Mouse (Mus musculus) layer of hippocampus, adult 11-12 months (tissue): ENCODE results near the gene Hist2h2ac.
"Not testable (repeated sequence)": the region's sequence is repeated elsewhere in the genome, so short reads cannot be mapped to it uniquely, and the experiment has no call there.

ENCODE experiments used
- DNase-seq: peaks from one replicate; pipeline ENCODE4 v3.0.0; 2022; ENCODE audit warnings: low spot score

Hist2h2ac gene

GRCm38 (mm10) chr3:96228828-96229227 is 8.1 kb upstream of the Hist2h2ac start:
- no peak for DNase-seq

GRCm38 (mm10) chr3:96226695-96227648 is 6.3 kb upstream of the Hist2h2ac start:
- no peak for DNase-seq

GRCm38 (mm10) chr3:96225421-96225820 is 4.7 kb upstream of the Hist2h2ac start:
- no peak for DNase-seq

- DNase-seq, result no peak
Observed at GRCm38 (mm10) chr3:96222774-96223173, 2.1 kb upstream of the Hist2h2ac start.

GRCm38 (mm10) chr3:96221640-96222038 is 959 bp upstream of the Hist2h2ac start:
- no peak for DNase-seq

GRCm38 (mm10) chr3:96220131-96220764 is 432 bp downstream of the Hist2h2ac start:
- not testable (repeated sequence) for DNase-seq

- DNase-seq, result peak; percentile 79
Observed at GRCm38 (mm10) chr3:96219661-96220130, 984 bp downstream of the Hist2h2ac start, which contains the start of the genes Bola1 and Hist2h2ab. Gene Bola1, minus strand, starts transcription at chr3:96219709. Gene Hist2h2ab, plus strand, starts transcription at chr3:96219865.

GRCm38 (mm10) chr3:96219191-96219641 is 1.5 kb downstream of the Hist2h2ac start:
- DNase-seq, result no peak

GRCm38 (mm10) chr3:96209242-96209641 is 11.4 kb downstream of the Hist2h2ac start:
- no peak for DNase-seq

- no peak for DNase-seq
Observed at GRCm38 (mm10) chr3:96207819-96208218, 12.9 kb downstream of the Hist2h2ac start.

GRCm38 (mm10) chr3:96199731-96200130 is 20.9 kb downstream of the Hist2h2ac start:
- no peak for DNase-seq

- not testable (repeated sequence) for DNase-seq
Observed at GRCm38 (mm10) chr3:96198601-96199251, 22.0 kb downstream of the Hist2h2ac start.

- no peak for DNase-seq
Observed at GRCm38 (mm10) chr3:96198181-96198580, 22.5 kb downstream of the Hist2h2ac start.

GRCm38 (mm10) chr3:96197129-96197749 is 23.4 kb downstream of the Hist2h2ac start:
- peak; percentile 92 for DNase-seq

GRCm38 (mm10) chr3:96196437-96197128 is 24.1 kb downstream of the Hist2h2ac start:
- DNase-seq, result no peak

GRCm38 (mm10) chr3:96195616-96196313 is 24.9 kb downstream of the Hist2h2ac start:
- DNase-seq, result no peak

GRCm38 (mm10) chr3:96194966-96195365 is 25.7 kb downstream of the Hist2h2ac start:
- DNase-seq, result no peak

- no peak for DNase-seq
Observed at GRCm38 (mm10) chr3:96192977-96193376, 27.7 kb downstream of the Hist2h2ac start.

- no peak for DNase-seq
Observed at GRCm38 (mm10) chr3:96182382-96182776, 38.3 kb downstream of the Hist2h2ac start.
